Mouse (Mus musculus): Measurements from ENCODE around the gene Nagpa. TPM values are rescaled to one million over a fixed set of nuclear protein-coding genes. Genes with fewer than 3 reads are reported as not detected.
A peak's percentile ranks its signal among the peaks of the same experiment; 100 is the strongest.

Gene Nagpa
- polyA plus RNA-seq, 1 experiment: 41.7 TPM

DNA sequence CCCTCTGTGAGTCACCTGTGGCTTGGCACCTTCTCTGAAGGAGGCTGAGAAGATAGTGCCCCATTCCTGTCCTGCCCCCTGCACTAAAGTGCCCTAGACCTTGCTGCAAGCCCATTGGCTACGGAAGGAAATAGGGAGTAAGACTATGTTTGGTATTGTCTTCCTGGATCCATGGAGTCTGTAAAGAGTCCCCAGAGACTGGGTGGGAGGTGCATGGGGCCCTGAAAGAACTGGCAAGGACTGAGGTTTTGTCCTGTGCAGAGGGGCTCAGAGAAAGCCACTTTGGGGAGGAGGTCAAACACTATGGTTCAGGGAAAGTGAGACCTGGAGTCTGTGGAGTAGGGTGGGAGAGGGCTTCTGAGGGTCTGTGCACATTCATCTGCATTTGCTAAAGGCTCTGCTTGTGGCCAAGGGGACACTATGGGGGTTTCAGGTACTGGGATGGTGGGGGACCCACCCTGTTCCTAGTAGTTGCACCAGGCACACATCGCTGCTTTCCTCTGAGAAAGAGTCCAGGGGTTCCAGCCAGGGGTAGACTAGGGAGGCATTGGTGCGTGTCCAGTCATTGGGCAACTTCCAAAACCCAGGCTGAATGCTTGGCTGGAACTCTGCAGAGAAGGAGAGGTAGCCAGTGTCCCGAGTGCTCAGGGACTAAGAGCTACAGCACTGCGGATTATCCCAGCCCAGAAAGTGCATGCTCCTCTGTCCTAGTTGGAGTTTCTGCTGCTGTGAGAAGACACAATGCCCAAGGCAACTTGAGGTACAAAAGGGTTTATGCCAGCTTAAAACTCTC lies 13.7 kb upstream of the Nagpa start:
- H3K36me3 ChIP-seq (ENCODE audit: control insufficient read depth, insufficient read depth, low read length): no peaks in the 10 kb centered on the region
- H3K4me1 ChIP-seq (ENCODE audit: control insufficient read depth, insufficient read depth, insufficient read length): no peaks in the 10 kb centered on the region
- TF ChIP-seq CTCF (IDR thresholded peaks at IDR 0.05; ENCODE audit: extremely low read depth, insufficient read depth, insufficient read length, insufficient replicate concordance) (no peak), POLR2A (IDR thresholded peaks at IDR 0.05; ENCODE audit: low read depth, low read length) (no peak)
- H3K4me3 ChIP-seq (ENCODE audit: extremely low read depth, insufficient read depth, insufficient read length): no peak overlapping the region
- 81% methylated on average over 5 of the region's 5 CpGs for WGBS
- H3K27ac ChIP-seq (ENCODE audit: insufficient read depth, low read length): no peak overlapping the region
- H3K27me3 ChIP-seq (ENCODE audit: control insufficient read depth, insufficient read depth, low read length): no peaks in the 10 kb centered on the region
- DNase-seq (ENCODE audit: low read depth in 1 of 2, low spot score in 2 of 2): no peak

DNA sequence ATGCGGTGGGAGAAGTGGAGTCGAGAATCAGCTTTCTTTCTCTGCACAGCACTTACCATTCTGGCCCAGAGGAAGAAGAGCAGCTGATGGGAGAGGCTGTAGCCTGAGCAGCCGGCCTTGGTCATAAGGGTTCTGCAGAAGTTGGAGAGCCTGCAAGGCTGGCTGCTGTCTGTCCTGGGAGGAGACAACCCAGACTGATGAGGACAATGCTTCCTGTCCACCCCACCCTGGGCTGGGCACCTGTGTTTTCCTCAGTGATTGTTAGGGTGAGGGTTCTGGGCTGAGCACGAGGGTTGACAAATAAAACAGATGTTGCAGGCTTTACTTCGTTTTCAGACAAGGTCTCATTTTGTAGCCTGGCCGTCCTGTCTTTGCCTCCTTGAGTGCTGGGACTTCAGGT lies 12.9 kb upstream of the Nagpa start:
- Histone ChIP-seq H3K27ac (ENCODE audit: insufficient read depth, low read length) (no peak overlapping the region), H3K4me3 (ENCODE audit: extremely low read depth, insufficient read depth, insufficient read length) (no peak overlapping the region), H3K4me1 (ENCODE audit: control insufficient read depth, insufficient read depth, insufficient read length) (no peaks in the 10 kb centered on the region), H3K27me3 (ENCODE audit: control insufficient read depth, insufficient read depth, low read length) (no peaks in the 10 kb centered on the region), H3K36me3 (ENCODE audit: control insufficient read depth, insufficient read depth, low read length) (no peaks in the 10 kb centered on the region)
- TF ChIP-seq POLR2A (IDR thresholded peaks at IDR 0.05; ENCODE audit: low read depth, low read length) (no peak), CTCF (IDR thresholded peaks at IDR 0.05; ENCODE audit: extremely low read depth, insufficient read depth, insufficient read length, insufficient replicate concordance) (no peak)
- no peak for DNase-seq (ENCODE audit: low read depth in 1 of 2, low spot score in 2 of 2)
- 65% methylated on average over 6 of the region's 6 CpGs for WGBS

DNA sequence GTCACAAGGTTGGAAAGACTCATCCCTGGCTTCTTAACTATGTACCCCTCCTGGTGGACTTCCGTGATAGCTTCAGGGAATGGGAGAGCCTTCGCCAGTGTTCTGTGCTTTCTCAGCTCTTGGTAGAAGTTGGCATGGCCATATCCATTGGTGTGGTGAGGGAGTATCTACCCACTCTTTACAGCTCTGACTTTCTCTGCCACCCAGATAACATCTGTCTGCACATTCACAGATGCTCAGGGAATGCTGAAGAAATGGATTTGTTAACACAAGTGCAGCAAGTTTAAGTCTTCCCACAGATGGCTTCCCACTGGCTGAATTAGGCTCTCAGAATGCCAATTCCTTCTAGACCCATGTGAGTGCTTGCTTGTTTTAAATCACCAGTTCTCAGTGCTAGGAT lies 10.3 kb upstream of the Nagpa start:
- Histone ChIP-seq H3K27me3 (ENCODE audit: control insufficient read depth, insufficient read depth, low read length) (no peaks in the 10 kb centered on the region), H3K4me1 (ENCODE audit: control insufficient read depth, insufficient read depth, insufficient read length) (peaks cover 3% of the 10 kb centered on the region; the same call in 1 of the 2 replicates), H3K36me3 (ENCODE audit: control insufficient read depth, insufficient read depth, low read length) (no peaks in the 10 kb centered on the region), H3K27ac (ENCODE audit: insufficient read depth, low read length) (no peak overlapping the region), H3K4me3 (ENCODE audit: extremely low read depth, insufficient read depth, insufficient read length) (no peak overlapping the region)
- 97% methylated on average over 2 of the region's 2 CpGs for WGBS
- no peak for TF ChIP-seq CTCF (IDR thresholded peaks at IDR 0.05; ENCODE audit: extremely low read depth, insufficient read depth, insufficient read length, insufficient replicate concordance)
- no peak for TF ChIP-seq POLR2A (IDR thresholded peaks at IDR 0.05; ENCODE audit: low read depth, low read length)
- DNase-seq (ENCODE audit: low read depth in 1 of 2, low spot score in 2 of 2): no peak

DNA sequence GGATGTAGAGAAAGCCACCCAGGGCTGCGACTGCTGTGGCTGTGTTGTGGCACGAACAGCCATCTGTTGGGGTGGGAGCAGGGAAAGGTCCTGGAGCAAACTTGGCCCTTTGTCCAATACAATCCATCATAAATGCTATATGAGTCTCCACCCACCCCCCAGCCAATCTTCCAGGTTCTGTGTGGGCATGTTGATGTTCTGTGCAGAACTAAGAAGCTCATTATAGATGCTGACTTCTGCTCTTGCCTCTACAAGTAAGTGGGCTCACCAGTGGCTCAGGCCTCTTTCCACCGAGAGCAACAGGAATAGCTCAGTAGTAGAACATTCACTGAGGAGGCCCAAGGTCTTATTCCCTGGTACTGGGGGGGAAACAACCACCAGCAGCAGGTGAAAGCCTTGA lies 8.3 kb upstream of the Nagpa start:
- Histone ChIP-seq H3K27me3 (ENCODE audit: control insufficient read depth, insufficient read depth, low read length) (no peaks in the 10 kb centered on the region), H3K27ac (ENCODE audit: insufficient read depth, low read length) (no peak overlapping the region), H3K4me1 (ENCODE audit: control insufficient read depth, insufficient read depth, insufficient read length) (peaks cover 3% of the 10 kb centered on the region; the same call in 1 of the 2 replicates), H3K4me3 (ENCODE audit: extremely low read depth, insufficient read depth, insufficient read length) (no peak overlapping the region), H3K36me3 (ENCODE audit: control insufficient read depth, insufficient read depth, low read length) (no peaks in the 10 kb centered on the region)
- no peak for DNase-seq (ENCODE audit: low read depth in 1 of 2, low spot score in 2 of 2)
- 97% methylated on average over 3 of the region's 3 CpGs for WGBS
- TF ChIP-seq POLR2A (IDR thresholded peaks at IDR 0.05; ENCODE audit: low read depth, low read length): no peak

DNA sequence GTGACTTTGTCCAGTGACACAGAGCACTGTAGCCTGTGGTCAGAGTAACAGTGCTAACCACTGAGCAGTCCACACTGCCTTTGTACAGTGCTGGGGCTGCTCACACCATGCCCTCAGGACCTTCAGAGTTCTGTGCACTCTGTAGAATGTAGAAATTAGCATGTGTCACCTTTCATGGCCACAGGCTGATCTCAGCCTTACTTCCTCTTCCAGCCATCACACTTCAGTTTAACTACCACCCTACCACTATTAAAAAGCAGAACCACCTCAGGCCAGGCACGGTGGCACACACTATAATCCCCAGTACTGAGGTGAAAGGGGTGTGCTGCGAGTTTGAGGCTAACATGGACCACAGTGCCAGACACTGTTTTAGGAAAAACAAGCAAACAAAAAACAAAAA lies 6.6 kb upstream of the Nagpa start:
- H3K36me3 ChIP-seq (ENCODE audit: control insufficient read depth, insufficient read depth, low read length): no peaks in the 10 kb centered on the region
- H3K27me3 ChIP-seq (ENCODE audit: control insufficient read depth, insufficient read depth, low read length): no peaks in the 10 kb centered on the region
- TF ChIP-seq POLR2A (IDR thresholded peaks at IDR 0.05; ENCODE audit: low read depth, low read length): no peak
- no peak overlapping the region for H3K27ac ChIP-seq (ENCODE audit: insufficient read depth, low read length)
- no peak overlapping the region for H3K4me3 ChIP-seq (ENCODE audit: extremely low read depth, insufficient read depth, insufficient read length)
- peaks cover 3% of the 10 kb centered on the region; the same call in 1 of the 2 replicates for H3K4me1 ChIP-seq (ENCODE audit: control insufficient read depth, insufficient read depth, insufficient read length)
- DNase-seq (ENCODE audit: low read depth in 1 of 2, low spot score in 2 of 2): peak in 1 of 2 experiments; percentile 27
- 11% methylated on average over 2 of the region's 2 CpGs for WGBS

DNA sequence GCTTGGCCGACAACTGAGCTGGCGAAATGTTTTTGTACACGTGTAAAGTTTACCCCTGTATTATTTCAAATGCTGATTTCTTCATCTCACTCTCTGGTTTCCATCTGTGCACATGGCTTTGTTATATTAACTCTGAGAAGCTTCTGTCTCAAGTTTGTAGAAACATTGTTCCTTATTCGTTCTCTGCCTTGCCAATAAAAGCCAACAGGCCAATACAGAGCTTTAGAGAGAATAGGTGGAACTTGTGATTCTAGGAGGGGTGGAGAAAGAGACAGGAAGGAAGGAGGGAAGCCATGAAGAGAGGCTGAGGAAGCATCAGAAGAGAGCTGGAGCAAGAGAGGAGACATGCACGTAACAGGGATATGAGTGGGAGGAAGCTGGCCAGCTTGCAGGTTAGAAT lies 2.2 kb upstream of the Nagpa start:
- DNase-seq (ENCODE audit: low read depth in 1 of 2, low spot score in 2 of 2): no peak
- Histone ChIP-seq H3K27ac (ENCODE audit: insufficient read depth, low read length) (no peak overlapping the region), H3K36me3 (ENCODE audit: control insufficient read depth, insufficient read depth, low read length) (no peaks in the 10 kb centered on the region), H3K4me1 (ENCODE audit: control insufficient read depth, insufficient read depth, insufficient read length) (peaks cover 7% of the 10 kb centered on the region), H3K4me3 (ENCODE audit: extremely low read depth, insufficient read depth, insufficient read length) (no peak overlapping the region), H3K27me3 (ENCODE audit: control insufficient read depth, insufficient read depth, low read length) (no peaks in the 10 kb centered on the region)
- TF ChIP-seq CTCF (IDR thresholded peaks at IDR 0.05; ENCODE audit: extremely low read depth, insufficient read depth, insufficient read length, insufficient replicate concordance) (no peak), POLR2A (IDR thresholded peaks at IDR 0.05; ENCODE audit: low read depth, low read length) (no peak)
- WGBS: 80% methylated on average over 5 of the region's 5 CpGs

DNA sequence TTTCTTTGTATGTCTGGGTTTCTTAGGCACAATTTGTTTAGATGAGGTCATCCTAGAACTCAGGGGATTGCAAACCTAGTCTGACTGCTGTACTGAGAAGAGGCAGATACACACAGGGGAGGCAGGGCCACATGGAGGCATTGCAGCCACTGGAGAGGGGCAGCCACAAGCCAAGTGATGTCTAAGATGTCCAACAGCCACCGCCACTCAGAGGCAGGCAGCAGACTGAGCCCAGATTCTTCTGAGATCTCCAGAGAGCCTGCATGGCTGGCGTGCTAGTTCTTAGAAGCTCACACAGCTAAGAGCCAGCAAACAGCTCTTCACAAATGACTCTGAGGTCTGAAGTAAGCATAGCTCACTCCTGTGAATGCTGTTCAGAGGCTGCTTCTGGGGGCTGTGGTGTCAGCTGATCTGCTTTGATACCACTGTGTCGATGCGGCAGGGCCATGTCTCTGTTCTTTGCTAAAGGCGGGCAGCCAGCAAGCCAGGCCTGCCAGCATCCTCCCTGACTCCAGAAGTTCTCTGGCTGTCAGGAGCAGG lies 1.7 kb upstream of the Nagpa start:
- Histone ChIP-seq H3K27me3 (ENCODE audit: control insufficient read depth, insufficient read depth, low read length) (no peaks in the 10 kb centered on the region), H3K4me1 (ENCODE audit: control insufficient read depth, insufficient read depth, insufficient read length) (peaks cover 7% of the 10 kb centered on the region)
- 97% methylated on average over 5 of the region's 5 CpGs for WGBS

More for the DNA sequence above, 1.7 kb upstream of the Nagpa start:
- Histone ChIP-seq H3K4me3 (ENCODE audit: extremely low read depth, insufficient read depth, insufficient read length) (no peak overlapping the region), H3K27ac (ENCODE audit: insufficient read depth, low read length) (no peak overlapping the region), H3K36me3 (ENCODE audit: control insufficient read depth, insufficient read depth, low read length) (0 out of 2 replicates have a peak, but pooled peaks cover 2% of the 10 kb centered on the region)
- DNase-seq (ENCODE audit: low read depth in 1 of 2, low spot score in 2 of 2): no peak
- no peak for TF ChIP-seq POLR2A (IDR thresholded peaks at IDR 0.05; ENCODE audit: low read depth, low read length)
- no peak for TF ChIP-seq CTCF (IDR thresholded peaks at IDR 0.05; ENCODE audit: extremely low read depth, insufficient read depth, insufficient read length, insufficient replicate concordance)
